Mouse (Mus musculus): ENCODE measurements around the gene Ufc1.
A peak's percentile ranks its signal among the peaks of the same experiment; 100 is the strongest.
"Not testable (repeated sequence)": the region's sequence is repeated elsewhere in the genome, so short reads cannot be mapped to it uniquely, and the experiment has no call there.

Ufc1 gene

GRCm38 (mm10) chr1:171294298-171295062 lies at the start of gene Ufc1:
TSS of gene Ufc1 (minus strand) at chr1:171295024.
- peak; percentile 91 for DNase-seq (ENCODE audit: low read depth, low spot score)

DNA sequence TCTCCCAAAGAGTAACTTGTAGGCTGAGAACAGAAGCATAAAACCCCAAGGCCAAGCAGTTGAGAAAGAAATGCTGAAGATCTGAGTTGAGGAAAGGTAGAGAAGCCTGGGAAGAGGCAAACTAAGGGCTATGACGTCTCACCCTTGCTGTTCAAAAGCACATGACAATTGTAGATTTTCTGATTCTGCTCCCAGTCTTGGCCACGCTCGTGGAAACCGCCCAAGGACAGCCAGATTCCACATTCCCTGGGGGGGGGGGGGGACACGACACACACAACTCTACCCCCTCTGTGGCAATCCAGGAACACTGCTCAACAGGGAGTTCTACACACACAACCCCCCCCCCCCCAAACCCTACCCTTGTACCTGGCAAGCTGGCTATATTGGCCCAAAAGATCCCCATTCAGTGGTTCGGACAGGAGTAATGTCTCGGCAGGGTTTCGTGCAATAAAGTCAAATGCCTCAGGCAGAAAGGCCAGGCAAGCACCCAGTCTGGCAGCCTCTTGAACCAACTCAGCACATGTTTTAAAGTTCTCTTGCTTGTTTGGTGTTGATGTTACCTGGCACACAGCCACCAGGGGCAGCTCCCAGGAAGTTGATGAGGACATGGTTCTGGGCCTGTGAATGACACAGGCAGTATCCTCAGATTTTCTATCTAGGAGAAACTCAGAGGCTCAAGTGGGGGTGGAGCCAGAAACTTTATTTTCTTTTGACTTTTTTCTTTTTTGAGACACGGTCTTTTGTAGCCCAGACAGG lies 49.3 kb upstream of the Ufc1 start:
- DNase-seq (ENCODE audit: low read depth, low spot score) = peak; percentile 70

DNA sequence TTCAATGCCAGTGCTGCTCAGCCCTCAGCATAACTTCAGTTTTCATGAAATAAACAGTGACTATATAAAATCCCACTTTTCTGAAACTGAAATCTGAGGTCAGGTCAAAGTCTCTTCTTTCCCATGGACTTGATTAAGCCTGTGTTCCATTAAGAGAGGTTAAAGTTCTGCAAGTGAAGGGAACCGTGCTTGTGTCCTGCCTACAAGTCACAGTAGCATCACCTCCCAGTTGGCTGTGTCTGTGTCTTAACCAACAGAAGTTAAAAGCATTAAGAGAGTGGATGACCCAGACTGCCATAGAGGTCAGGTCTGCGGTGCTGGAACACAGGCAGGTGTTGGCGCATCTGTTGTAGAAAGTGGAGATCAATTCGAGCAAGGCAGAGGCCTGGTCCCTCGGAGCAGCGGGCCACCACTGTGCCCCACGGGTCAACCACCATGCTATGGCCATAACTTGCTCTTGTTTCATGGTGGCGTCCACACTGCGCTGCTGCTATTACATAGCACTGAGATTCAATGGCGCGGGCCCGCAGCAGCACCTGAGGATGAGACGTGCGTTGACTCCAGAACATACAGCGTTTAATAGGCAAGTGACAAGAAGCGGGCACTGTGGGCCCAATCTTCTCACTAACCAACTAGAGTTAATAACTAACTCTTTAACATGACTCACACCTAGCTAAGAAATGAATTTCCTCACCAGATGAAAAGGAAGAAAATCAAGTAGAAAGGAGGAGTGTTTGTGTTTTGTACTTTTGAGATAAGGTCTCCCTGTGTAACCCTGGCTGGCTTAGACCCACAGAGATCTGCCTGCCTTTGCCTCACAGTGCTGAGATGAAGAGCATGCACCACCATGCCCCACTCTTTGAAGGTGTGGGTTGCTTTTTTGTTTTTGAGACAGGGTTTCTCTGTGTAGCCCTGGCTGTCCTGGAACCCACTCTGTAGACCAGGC lies 47.7 kb upstream of the Ufc1 start:
- DNase-seq (ENCODE audit: low read depth, low spot score) = no peak

DNA sequence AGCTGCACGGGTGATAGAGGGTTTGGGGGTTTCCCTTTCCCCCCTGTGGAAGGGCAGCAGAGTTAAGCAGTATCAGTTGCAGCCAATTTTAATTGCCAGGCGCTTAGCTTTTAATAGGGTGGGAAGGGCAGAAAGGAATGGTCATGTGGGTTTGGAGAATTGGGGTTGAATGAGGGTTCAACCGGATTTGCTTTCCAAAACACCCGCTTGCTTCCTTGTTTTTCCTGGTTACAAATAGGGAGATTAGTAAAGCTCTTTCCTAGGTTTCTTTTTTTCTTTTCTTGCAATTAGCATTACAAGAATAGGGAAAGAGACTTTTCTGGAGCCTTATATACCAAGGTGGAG lies 35.4 kb upstream of the Ufc1 start:
- DNase-seq (ENCODE audit: low read depth, low spot score) = peak; percentile 85

DNA sequence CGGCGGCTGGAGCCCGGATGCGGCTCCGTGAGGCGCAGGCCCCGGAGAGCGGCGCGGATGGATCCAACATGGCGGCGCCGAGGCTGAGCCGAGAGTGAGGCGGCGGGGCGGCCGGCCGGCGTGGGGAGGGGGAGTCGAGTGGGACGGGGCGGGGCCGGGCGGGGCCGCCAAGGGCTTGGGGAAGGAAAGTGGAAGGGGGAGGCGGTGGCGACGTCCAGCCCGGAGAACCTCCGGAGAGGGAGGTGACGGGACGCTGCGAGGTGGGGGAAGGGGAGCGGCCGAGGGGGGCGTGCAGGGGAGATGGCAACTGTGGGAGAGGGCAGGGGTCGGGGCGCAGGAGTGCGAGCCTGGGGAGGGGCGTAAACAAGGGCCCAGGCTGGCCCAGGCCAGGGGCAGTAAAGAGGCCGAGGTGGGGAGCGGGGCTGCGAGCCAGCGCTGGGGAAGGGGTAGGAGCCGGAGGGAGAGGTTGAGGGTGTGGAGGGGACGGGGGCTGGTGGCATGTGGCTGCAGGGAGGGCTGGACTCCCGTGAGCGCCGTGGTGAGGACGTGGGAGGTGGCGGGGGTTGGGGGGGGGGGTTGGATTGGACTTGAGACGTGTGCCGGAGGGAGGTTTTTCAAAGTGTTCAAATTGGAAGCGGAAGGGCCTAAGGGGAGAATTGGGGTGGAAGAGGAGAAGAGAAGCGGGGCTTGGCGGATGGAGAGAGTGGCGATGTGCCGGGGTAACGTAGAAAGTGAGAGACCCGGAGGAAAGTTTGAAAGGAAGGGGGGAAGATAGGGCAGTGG lies 34.8 kb upstream of the Ufc1 start:
- peak; percentile 91 for DNase-seq (ENCODE audit: low read depth, low spot score)

- peak; percentile 93 for DNase-seq (ENCODE audit: low read depth, low spot score)
Observed at GRCm38 (mm10) chr1:171328839-171329432, 34.1 kb upstream of the Ufc1 start, which contains the start of gene Dedd. TSS of gene Dedd (plus strand) at chr1:171329145.

DNA sequence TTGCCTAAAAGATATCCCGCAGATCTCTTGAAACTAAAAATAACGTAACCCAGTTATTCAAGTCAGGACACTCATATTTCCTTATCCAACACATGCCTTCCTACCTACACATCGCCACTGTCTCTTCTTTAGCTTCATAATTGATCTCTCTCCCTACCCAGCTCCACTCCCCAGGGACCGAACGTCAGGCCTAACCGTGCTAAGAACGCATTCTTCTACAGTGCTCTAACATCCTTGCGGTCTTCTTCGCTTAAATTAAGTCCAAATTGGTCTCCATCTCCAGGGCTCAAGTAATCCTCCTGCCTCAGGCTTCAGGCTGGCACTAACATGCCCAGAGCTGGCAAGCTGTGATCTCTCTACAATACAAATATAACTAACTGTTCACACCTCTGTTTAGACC lies 33.4 kb upstream of the Ufc1 start:
- DNase-seq (ENCODE audit: low read depth, low spot score) = no peak

- DNase-seq (ENCODE audit: low read depth, low spot score) = not testable (repeated sequence)
Observed at GRCm38 (mm10) chr1:171326588-171326987, 31.8 kb upstream of the Ufc1 start.

GRCm38 (mm10) chr1:171325571-171325970 lies 30.7 kb upstream of the Ufc1 start:
- peak; percentile 31 for DNase-seq (ENCODE audit: low read depth, low spot score)

- DNase-seq (ENCODE audit: low read depth, low spot score) = peak; percentile 49
Observed at GRCm38 (mm10) chr1:171322012-171322411, 27.2 kb upstream of the Ufc1 start.

- DNase-seq (ENCODE audit: low read depth, low spot score) = peak; percentile 48
Observed at GRCm38 (mm10) chr1:171321415-171321814, 26.6 kb upstream of the Ufc1 start.

- DNase-seq (ENCODE audit: low read depth, low spot score) = no peak
Observed at GRCm38 (mm10) chr1:171320151-171320550, 25.3 kb upstream of the Ufc1 start.

GRCm38 (mm10) chr1:171319748-171320147 lies 24.9 kb upstream of the Ufc1 start:
- peak; percentile 97 for DNase-seq (ENCODE audit: low read depth, low spot score)

GRCm38 (mm10) chr1:171309321-171309720 lies 14.5 kb upstream of the Ufc1 start:
- DNase-seq (ENCODE audit: low read depth, low spot score) = no peak

DNA sequence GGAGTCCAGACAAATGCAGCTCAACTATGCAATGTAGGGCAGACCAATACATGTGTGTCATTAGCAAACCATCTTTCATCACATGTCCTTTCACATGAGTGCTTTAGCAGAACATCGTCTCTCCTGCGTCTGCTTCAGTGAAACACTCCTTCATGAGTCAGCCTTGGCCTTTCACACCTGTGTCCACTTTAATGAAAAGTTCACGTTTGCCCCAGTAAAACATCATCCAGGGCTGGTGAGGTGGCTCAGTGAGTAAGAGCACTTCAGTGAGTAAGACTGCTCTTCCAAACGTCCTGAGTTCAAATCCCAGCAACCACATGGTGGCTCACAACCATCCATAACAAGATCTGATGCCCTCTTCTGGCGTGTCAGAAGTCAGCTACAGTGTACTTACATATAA lies 11.3 kb upstream of the Ufc1 start:
- DNase-seq (ENCODE audit: low read depth, low spot score) = not testable (repeated sequence)

- DNase-seq (ENCODE audit: low read depth, low spot score) = no peak
Observed at GRCm38 (mm10) chr1:171298226-171298625, 3.4 kb upstream of the Ufc1 start.

- DNase-seq (ENCODE audit: low read depth, low spot score) = no peak
Observed at GRCm38 (mm10) chr1:171295063-171295402, 209 bp upstream of the Ufc1 start.

DNA sequence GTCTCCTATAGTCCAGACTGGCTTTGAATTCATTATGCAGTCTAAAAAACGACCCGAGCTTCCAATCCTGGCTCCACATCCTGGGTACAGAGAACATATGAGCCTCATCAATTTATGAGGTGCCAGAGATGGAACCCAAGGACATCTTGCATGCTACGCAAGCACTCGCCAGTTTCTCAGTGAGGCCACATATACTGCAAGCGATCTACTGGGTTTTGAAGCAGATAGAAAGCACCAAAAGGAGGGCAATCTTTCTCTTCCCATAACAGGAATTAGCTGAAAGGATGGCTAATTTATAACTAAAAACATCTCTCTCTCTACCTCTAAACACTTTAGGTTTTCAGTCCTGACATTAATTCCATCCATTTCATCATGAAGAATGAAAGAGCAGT lies 922 bp downstream of the Ufc1 start:
- DNase-seq (ENCODE audit: low read depth, low spot score) = peak; percentile 28

GRCm38 (mm10) chr1:171293351-171293750 lies 1.5 kb downstream of the Ufc1 start:
- DNase-seq (ENCODE audit: low read depth, low spot score) = no peak

GRCm38 (mm10) chr1:171288328-171288727 lies 6.5 kb downstream of the Ufc1 start:
- no peak for DNase-seq (ENCODE audit: low read depth, low spot score)
